Mouse (Mus musculus): ENCODE measurements around the gene Rasal2.

Rasal2 gene

DNA sequence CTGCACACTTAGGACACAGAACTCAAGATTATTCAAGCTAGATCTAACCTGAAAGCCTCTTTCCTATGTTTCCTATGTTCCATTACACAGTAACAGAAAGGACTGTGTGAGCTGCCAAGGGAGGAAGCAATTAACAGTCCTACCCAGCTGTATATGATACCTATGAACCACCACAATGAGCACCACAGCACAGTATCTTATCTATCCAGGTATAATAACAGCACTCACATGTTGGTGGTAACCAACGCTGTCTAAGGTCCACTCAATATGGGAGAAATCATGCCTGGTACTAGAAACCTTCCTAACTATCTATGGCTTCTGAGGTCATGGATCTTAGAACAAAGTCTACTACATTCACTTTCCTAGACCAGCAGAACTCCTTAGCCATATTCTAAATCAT, 89.3 kb downstream of the Rasal2 start:
- no peak for DNase-seq

GRCm38 (mm10) chr1:157318896-157319295, 93.5 kb downstream of the Rasal2 start:
- DNase-seq = no peak

DNA sequence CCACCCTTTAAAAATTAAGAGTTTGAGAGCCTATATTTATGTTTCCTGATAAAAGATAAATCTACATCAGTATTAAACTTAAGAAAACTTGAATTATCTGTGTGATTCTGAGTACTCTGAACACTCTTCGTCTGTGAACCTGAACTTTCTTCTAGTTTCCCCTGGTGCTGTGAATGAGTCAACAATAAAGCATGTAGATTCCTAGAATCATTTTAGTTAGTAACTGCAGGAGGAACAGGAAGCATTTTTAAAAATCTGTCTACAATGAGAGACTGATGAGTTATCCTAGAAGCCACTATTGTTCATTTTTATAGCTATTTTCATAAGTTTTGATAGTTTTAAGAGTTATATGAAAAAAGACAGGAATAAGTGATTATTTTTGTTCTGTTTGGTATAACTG, 111.1 kb downstream of the Rasal2 start:
- no peak for DNase-seq

DNA sequence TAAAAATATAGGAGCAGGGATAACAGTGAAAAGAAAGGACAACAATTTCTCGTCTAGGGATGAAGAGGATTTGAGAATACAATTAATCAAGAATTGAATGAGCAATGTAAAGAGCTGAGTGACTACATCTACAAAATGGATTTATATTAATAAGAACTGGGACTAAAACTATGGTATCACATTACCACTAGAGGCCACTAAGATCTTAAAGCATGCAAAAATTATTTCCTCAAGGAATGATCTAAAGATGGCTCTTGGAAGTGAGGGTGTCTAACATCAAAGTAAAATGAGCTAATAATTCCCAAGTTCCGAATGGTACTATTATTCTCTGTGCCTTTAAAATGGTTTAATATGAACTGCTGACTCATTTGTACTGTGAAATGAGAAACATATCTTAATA, 112.8 kb downstream of the Rasal2 start:
- DNase-seq = no peak

- DNase-seq = no peak
Measured at GRCm38 (mm10) chr1:157298990-157299389, 113.4 kb downstream of the Rasal2 start.

DNA sequence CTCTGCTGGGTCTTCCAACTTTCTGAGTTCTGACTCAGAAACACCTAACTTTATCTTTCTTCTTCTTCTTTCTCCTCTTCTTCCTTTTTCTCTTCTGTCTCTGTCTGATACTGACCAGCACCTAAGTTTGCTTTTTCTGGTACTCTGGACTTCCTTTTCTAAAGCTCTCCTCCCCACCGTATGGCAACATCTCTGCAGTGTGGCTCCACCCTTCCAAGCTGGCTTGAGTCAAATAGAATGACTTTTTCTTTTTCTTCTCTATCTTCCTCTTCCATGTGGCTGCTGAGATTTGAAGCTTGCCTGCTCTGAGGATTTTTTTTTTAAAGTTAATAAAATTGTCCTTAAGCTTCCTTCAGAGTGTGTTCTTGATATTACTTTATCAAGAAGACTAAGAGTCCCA, 115.3 kb downstream of the Rasal2 start:
- DNase-seq = no peak

- DNase-seq = no peak
Measured at GRCm38 (mm10) chr1:157295868-157296267, 116.5 kb downstream of the Rasal2 start.

DNA sequence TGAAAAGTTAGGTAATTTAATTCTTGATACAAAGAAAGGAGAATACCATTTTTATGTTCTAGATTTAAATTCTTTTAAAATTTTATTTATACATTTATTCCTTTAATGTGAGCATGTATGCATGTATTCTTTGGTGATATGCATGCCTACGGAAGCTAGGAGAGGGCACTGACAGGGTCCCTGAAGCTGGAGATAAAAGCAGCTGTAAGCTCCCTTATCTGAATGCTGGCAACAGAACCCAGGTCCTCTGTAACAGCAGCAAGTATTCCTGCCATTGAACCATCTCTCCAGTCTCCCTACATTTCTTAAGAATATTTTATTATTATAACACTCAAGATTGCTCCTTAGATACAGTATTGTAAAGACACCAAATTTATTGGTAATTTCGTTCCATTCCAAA, 122.2 kb downstream of the Rasal2 start:
- no peak for DNase-seq

DNA sequence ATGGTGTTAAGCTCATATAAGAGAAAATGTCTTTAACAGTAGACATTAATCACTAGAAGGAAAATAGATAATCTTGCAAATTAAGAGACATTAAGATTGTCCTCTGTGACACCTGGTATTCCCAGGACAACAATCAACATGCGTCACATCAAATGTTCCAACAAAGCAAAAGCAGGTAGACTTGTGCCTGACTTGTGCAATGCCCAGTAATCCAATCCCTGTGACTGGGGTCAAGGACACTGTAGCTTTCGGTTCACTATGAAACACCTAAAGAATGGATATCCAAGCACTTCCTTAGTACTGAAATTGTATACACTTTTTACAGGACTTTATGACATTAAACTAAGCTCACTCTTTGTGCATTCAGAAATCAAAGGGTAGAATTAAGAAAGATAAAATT, 123.1 kb downstream of the Rasal2 start:
- DNase-seq = no peak

- peak; percentile 25 for DNase-seq
Measured at GRCm38 (mm10) chr1:157286561-157286960, 125.8 kb downstream of the Rasal2 start.

- no peak for DNase-seq
Measured at GRCm38 (mm10) chr1:157285366-157285765, 127.0 kb downstream of the Rasal2 start.

- no peak for DNase-seq
Measured at GRCm38 (mm10) chr1:157280781-157281180, 131.6 kb downstream of the Rasal2 start.

GRCm38 (mm10) chr1:157275672-157276307, 136.6 kb downstream of the Rasal2 start:
- no peak for DNase-seq

GRCm38 (mm10) chr1:157267894-157268293, 144.5 kb downstream of the Rasal2 start:
- DNase-seq = no peak

DNA sequence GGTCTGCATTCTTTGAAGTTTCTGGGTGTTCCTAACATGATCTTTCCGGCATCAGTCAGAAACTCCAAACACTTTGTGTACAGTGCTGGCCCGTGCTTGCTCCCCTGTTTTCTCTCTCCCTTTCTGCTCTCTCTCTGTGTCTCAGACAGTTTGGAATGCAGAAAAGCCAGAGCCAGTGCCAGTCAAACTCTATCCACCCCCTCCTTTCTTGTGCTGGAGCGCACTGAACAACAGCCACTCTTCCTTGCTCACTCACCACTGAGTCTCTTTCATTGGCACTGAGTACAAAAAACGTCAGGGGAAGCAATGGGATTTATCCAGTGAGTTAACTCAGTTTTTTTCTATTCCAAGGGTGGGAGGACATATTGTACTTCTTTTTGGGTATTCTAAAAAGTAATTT, 155.8 kb downstream of the Rasal2 start:
- DNase-seq = no peak

GRCm38 (mm10) chr1:157255776-157256175, 156.6 kb downstream of the Rasal2 start:
- no peak for DNase-seq

GRCm38 (mm10) chr1:157253600-157254490, 158.6 kb downstream of the Rasal2 start:
- no peak for DNase-seq

- DNase-seq = no peak
Measured at GRCm38 (mm10) chr1:157248112-157248511, 164.3 kb downstream of the Rasal2 start.

DNA sequence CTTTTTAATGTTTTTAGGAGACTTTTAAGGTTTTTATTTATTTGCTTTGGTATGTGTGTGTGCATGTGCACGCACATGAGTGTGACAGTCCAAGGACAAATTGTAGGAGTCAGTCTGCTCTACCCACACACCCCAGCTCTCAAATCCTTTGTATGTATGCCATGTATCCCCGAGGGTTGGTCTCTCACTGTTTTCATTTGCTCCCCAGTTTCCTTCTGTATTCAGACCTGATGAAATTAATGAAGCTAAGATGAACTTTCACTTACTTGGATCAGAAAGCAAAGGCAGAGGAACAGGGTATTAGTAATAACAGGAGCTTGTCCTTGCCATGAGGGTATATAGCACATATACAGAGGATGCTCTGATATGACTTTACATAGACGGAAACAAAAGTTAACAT, 165.1 kb downstream of the Rasal2 start:
- no peak for DNase-seq

DNA sequence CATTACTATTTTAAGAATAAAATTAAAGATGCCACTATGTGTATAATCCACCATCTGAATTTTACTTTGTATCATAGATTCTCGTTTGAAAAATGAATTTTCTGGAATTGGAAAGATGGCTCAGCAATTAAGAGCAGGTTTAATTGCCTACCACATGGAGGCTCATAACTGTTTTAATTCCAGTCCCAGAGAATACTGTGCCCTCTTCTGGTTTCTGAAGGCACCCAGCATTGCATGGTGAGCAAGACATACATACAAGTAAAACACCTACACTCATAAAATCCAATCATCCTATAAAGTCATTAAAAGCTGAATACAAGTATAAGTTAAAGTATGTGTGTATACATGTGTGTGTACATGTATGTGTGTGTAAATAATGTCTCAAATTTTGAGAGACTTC, 165.6 kb downstream of the Rasal2 start:
- DNase-seq = no peak

- DNase-seq = no peak
Measured at GRCm38 (mm10) chr1:157244453-157244790, 168.0 kb downstream of the Rasal2 start.

DNA sequence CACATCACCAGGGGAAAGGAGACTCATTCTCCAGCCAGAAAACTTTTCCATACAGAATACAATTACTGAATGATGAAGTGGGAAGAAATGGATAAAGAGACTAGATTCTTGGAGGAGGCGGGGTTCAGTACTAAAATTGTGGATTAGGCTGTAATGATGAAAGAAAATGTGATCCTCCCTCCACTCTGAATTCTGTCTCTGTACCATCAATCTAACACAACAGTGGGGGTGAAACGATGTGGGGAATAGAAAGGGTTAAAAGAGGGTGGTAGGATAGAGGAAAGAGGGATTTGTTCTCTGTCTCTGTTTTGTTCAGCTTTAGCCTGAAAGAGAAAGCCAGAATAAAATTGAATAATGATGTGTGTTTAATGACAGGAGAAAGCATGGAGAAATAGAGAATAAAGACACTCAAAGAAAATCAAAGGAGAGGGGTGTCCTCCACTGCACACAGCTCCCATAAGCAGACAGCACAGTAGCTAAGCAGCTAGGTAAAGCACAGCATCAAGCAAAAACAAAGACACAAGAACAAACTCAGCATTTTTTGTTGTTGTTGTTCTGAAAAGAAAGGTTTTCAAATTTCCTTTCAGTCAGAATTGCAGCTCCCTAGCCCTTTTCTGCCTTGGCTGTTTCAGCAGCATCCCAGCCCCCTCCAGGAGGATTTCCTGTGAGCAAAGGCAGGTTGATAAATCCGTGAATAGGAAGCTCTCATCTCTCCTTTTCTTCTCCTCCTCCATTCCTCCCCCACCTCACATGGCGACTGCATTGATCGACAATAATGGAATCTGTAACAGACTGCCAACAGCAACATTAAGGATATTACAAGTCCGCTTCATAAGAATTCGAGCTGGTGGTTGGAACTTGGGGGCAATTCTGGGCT, 168.6 kb downstream of the Rasal2 start:
- no peak for DNase-seq

DNA sequence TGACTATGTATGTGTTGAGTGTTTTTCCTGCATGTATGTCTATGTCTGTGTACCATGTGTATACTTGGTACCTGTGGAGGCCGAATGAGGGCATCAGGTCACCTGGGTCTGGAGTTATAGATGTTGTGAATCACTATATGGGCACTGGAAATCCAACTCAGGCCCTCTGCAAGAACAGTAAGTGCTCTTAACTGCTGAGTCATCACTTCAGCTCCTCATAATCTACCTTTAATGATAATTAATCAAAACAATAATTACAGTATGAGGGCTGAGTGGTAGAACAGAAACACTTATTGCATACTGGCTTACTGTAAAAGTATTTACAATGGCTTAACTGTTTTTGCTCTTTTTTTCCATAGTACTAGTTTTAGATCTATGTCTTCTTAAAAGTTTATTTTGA, 172.7 kb downstream of the Rasal2 start:
- no peak for DNase-seq

Measured in right cerebral cortex, postnatal 14 days (tissue).